Mouse (Mus musculus) gastrocnemius, postnatal 36 days (tissue): ENCODE results near the gene Rnf215. TPM values are rescaled to one million over a fixed set of nuclear protein-coding genes. Genes with fewer than 3 reads are reported as not detected.
"Not testable (repeated sequence)": the region's sequence is repeated elsewhere in the genome, so short reads cannot be mapped to it uniquely, and the experiment has no call there.

Source experiments
- DNase-seq, 2 experiments: peaks; one replicate each; pipeline ENCODE4 v3.0.0; 2022
- intact Hi-C: fragments of 180-260 bp; cut with DNase I; formaldehyde crosslinking; loops from one replicate; pipeline ENCODE4 v1.15.1; 2025
- microRNA-seq, 2 experiments: library from miRNA; unstranded; fragments of <30 nt; microRNA quantifications; one replicate each; pipeline ENCODE4 v1.2.0; 2021
- total RNA-seq, 2 experiments: library from RNA; stranded (reverse); gene quantifications; 2 replicates each; pipeline ENCODE4 v1.2.3; 2021

Rnf215 gene
- total RNA-seq, 2 experiments from 2014 or later: 4.4 to 5.5 TPM

- intact Hi-C loops: not testable (repeated sequence)
These were observed 50.5 kb downstream of the Rnf215 start for GRCm38 (mm10) chr11:4185480-4185879.

DNA sequence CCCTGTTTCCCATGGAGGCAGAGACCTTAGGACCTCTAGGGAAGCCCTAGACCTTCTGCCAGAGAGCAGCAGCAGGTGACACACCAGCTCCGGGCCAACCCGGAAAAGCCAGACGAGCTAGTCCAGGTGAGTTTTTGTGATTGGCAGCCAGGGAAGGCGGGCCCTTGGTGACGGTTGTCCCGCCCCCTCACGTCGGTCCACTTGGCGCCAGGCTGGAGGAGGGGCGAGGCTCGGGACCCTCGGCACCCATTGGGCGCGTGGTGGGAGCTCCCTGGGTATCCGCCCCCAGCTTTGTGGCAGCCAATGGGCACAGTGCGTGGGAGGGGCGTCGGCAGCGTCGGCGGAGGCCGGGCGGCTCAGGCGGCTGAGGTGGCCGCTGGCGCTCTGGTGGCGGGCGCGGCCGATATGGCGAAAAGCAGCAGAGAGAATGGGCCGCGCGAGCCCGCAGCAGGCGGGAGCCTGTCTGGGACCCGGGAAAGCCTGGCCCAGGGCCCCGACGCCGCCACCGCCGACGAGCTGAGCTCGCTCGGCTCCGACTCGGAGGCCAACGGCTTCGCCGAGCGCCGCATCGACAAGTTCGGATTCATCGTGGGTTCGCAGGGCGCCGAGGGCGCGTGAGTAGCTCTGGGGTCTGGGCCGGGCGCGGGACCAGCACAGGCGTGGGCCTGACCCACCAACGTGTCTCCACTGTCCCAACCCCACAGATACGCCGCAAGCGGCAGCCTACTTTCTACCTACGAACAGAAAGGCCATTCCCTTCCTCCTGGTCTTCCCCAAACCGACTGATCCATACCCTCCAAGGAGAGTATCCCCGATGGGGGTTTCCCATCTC, 51.7 kb downstream of the Rnf215 start, which contains the start of gene Tbc1d10a:
Gene Tbc1d10a (plus strand): TSS at position 304 of the 832 bp plus-strand sequence.
- intact Hi-C loops: loop anchor here (2.0 kb wide), 1 partner anchor 26 kb away; the partner anchor contains the start of genes Ccdc157 and Sf3a1
- DNase-seq: peak; percentile 94 to 98

More at GRCm38 (mm10) chr11:4185480-4185879, 50.5 kb downstream of the Rnf215 start:
- not testable (repeated sequence) for DNase-seq

DNA sequence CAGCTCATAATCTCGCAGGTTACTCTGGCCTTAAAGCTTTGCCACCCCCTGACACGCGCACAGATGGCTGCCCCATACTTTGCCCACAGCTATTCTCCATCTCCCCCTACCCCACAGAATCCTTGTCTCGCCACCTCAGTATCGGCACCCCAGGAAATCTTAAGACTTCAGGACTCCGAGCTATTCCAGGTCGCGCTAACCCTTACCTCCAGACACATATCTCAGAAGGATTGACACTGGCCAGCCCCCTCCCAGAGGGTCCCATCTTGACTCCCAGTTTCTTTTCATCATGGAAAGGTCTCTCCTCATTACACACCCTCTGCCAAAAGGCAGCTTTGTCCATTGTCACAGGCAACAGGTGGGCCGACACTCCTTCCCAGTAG, 52.3 kb downstream of the Rnf215 start:
- no peak for DNase-seq
- intact Hi-C loops: loop anchor here (2.0 kb wide), 1 partner anchor 27 kb away; the partner anchor contains the start of genes Ccdc157 and Sf3a1

DNA sequence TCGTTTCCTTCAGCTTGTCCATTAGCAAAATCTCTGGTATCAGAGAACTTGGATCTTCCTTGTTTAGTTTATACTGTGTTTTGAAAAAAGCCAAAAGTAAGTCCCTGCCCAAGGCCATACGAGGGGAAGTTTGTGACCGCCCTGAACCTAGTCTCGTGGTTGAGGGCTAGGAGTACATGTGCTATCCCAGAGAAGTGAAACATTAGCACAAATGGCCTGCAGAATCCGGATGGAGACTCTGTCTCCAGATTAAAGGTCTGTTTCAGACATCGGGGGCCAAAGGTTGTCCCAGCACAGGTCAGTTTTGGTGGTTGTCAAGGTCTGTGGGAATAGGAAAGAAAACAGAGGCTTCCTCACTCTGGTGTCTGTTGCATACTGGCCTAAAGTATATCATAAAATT, 54.2 kb downstream of the Rnf215 start:
- no peak for DNase-seq
- intact Hi-C loops: no loop called here

DNA sequence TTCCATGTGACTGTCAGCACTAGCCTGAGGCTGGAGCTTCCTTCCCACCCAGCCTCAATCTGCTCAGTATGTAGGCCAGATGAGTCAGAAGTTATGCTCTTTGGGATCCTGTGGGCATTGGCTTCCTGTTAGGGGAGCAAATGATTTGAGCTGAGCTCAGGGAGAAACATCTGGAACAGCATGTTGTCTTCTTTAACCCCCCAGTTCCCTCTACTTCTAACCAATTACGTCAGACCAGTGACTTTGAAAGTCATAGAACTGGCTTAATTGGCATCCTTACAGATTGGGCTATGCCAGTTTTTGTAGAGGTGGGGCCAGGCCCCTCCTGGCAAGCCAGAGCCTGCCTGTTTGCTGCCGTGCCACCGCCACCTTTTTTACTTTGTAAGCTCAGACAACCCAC, 55.7 kb downstream of the Rnf215 start:
- no peak for DNase-seq
- intact Hi-C loops: no loop called here

Small RNA genes lying within 50 kb of the gene (microRNA-seq; reads per million reads assigned to microRNA genes)
- gene Mir3060: 0.36 to 0.74 reads per million in 2 experiments

Other genes starting within 250 kb of the Rnf215 start
- under 1 TPM; 0.10 to 0.13 TPM for gene 4921536K21Rik, start 240.1 kb upstream of the Rnf215 start, total RNA-seq
- 10 to 100 TPM in 1 of 2 experiments, 1 to 10 TPM in 1; 5.9 to 11.4 TPM for gene Dusp18, start 240.0 kb upstream of the Rnf215 start, total RNA-seq
- 10 to 100 TPM; 20.4 to 21.2 TPM for gene Slc35e4, start 220.5 kb upstream of the Rnf215 start, total RNA-seq
- gene Tcn2, start 203.0 kb upstream of the Rnf215 start, total RNA-seq: 10 to 100 TPM; 15.3 to 15.5 TPM
- gene Pes1, start 171.2 kb upstream of the Rnf215 start, total RNA-seq: 10 to 100 TPM; 31.3 to 35.5 TPM
- not detected for gene 4930556J24Rik, start 158.4 kb upstream of the Rnf215 start, total RNA-seq
- under 1 TPM; 0.26 to 0.42 TPM for gene Gal3st1, start 151.6 kb upstream of the Rnf215 start, total RNA-seq
- not detected for gene Sec14l4, start 103.7 kb upstream of the Rnf215 start, total RNA-seq
- gene Sec14l3, start 70.4 kb upstream of the Rnf215 start, total RNA-seq: not detected
- gene Mtfp1, start 39.8 kb upstream of the Rnf215 start, total RNA-seq: 10 to 100 TPM; 52.1 to 53.4 TPM
- under 1 TPM; 0.33 to 0.42 TPM for gene Sec14l2, start 11.8 kb upstream of the Rnf215 start, total RNA-seq
- gene Ccdc157, start 25.1 kb downstream of the Rnf215 start, total RNA-seq: 1 to 10 TPM; 2.6 to 2.8 TPM
- gene Sf3a1, start 25.1 kb downstream of the Rnf215 start, total RNA-seq: 10 to 100 TPM; 16.2 to 17.0 TPM
- 1 to 10 TPM; 3.7 to 4.4 TPM for gene Tbc1d10a, start 51.6 kb downstream of the Rnf215 start, total RNA-seq
- 1 to 10 TPM; 2.2 to 3.0 TPM for gene Castor1, start 83.0 kb downstream of the Rnf215 start, total RNA-seq
- not detected for gene Osm, start 101.2 kb downstream of the Rnf215 start, total RNA-seq
- under 1 TPM; 0.13 to 0.52 TPM for gene Lif, start 122.4 kb downstream of the Rnf215 start, total RNA-seq